Mouse (Mus musculus) CH12.LX (cell line): ENCODE measurements around the gene Add1. TPM values are rescaled to one million over a fixed set of nuclear protein-coding genes. Genes with fewer than 3 reads are reported as not detected.

Experiments
- DNase-seq: peaks from one replicate; pipeline ENCODE4 v3.0.0-alpha.2; 2013; ENCODE audit errors: extremely low read depth
- H3K27ac ChIP-seq: 2 replicates; pipeline ENCODE4 v1.5.1; 2012; ENCODE audit warnings: low read depth, mild to moderate bottlenecking, control low read depth, moderate library complexity; ENCODE audit not compliant: insufficient read depth
- H3K27me3 ChIP-seq: replicated peaks from 2 replicates; pipeline ENCODE3; 2012; ENCODE audit warnings: inconsistent platforms
- H3K36me3 ChIP-seq, 2 experiments: replicated peaks in 1 of 2; 2 replicates each; pipeline versions ENCODE3 to v1.6.1; 2012; ENCODE audit warnings: inconsistent platforms in 1 of 2, low read length in 1 of 2, mild to moderate bottlenecking in 1 of 2, mixed read lengths in 1 of 2, moderate library complexity in 1 of 2; ENCODE audit not compliant: control insufficient read depth in 1 of 2, insufficient read depth in 1 of 2
- H3K4me1 ChIP-seq, 2 experiments: 2 replicates each; pipeline ENCODE4 v1.6.1; 2012; ENCODE audit warnings: inconsistent platforms in 1 of 2, moderate library complexity in 1 of 2; ENCODE audit not compliant: insufficient read depth in 2 of 2, control insufficient read depth in 1 of 2
- H3K4me2 ChIP-seq: 2 replicates; pipeline ENCODE4 v1.6.1; 2012; ENCODE audit warnings: low read depth, mild to moderate bottlenecking, control low read depth; ENCODE audit not compliant: poor library complexity, insufficient read depth, severe bottlenecking
- H3K4me3 ChIP-seq, 3 experiments: fragments of 150-350 bp in 1 of 3; sonication (generic) in 1 of 3; replicated peaks in 1 of 3; 2 replicates each; pipeline versions ENCODE3 to v1.5.1; 2011 to 2012; ENCODE audit warnings: low read depth in 2 of 3, low read length in 2 of 3, mild to moderate bottlenecking in 2 of 3, moderate library complexity in 2 of 3, control low read depth in 1 of 3, improper control_type of control experiment in 1 of 3, inconsistent platforms in 1 of 3, mixed read lengths in 1 of 3; ENCODE audit not compliant: poor library complexity in 1 of 3
- H3K79me2 ChIP-seq: replicated peaks from 2 replicates; pipeline ENCODE4 v1.6.1; 2012; ENCODE audit warnings: mild to moderate bottlenecking, moderate library complexity; ENCODE audit not compliant: control insufficient read depth, poor library complexity, insufficient read depth, severe bottlenecking; ENCODE audit errors: extremely low read depth
- H3K9ac ChIP-seq: 2 replicates; pipeline ENCODE4 v1.6.1; 2012; ENCODE audit warnings: low read depth, mild to moderate bottlenecking, control low read depth, moderate library complexity; ENCODE audit not compliant: insufficient read depth
- H3K9me3 ChIP-seq: replicated peaks from 2 replicates; pipeline ENCODE3; 2012; ENCODE audit warnings: low read length, inconsistent platforms, mixed read lengths
- CHD1 ChIP-seq: IDR thresholded peaks from 2 replicates; pipeline ENCODE4 v1.6.1; 2012; ENCODE audit warnings: low read depth, low read length, improper control_type of control experiment, inconsistent platforms
- CHD2 ChIP-seq: IDR thresholded peaks from 2 replicates; pipeline ENCODE4 v1.6.1; 2011; ENCODE audit warnings: low read length, improper control_type of control experiment
- E2F4 ChIP-seq: IDR thresholded peaks from 2 replicates; pipeline ENCODE4 v1.6.1; 2011; ENCODE audit warnings: low read depth, low read length, improper control_type of control experiment; ENCODE audit not compliant: insufficient replicate concordance
- EP300 ChIP-seq: IDR thresholded peaks from 2 replicates; pipeline ENCODE4 v1.6.1; 2011; ENCODE audit warnings: low read length, improper control_type of control experiment
- ETS1 ChIP-seq: conservative IDR thresholded peaks from 2 replicates; pipeline ENCODE4 v1.6.1; 2012; ENCODE audit warnings: low read depth, mild to moderate bottlenecking, inconsistent platforms, low read length, improper control_type of control experiment, moderate library complexity
- GABPA ChIP-seq: IDR thresholded peaks from 2 replicates; pipeline ENCODE4 v1.6.1; 2012; ENCODE audit warnings: low read depth, low read length, improper control_type of control experiment, inconsistent platforms; ENCODE audit not compliant: insufficient replicate concordance
- HCFC1 ChIP-seq: IDR thresholded peaks from 2 replicates; pipeline ENCODE4 v1.6.1; 2012; ENCODE audit warnings: low read depth, mild to moderate bottlenecking, inconsistent platforms, low read length, improper control_type of control experiment
- JUN ChIP-seq: IDR thresholded peaks from 2 replicates; pipeline ENCODE4 v1.6.1; 2011; ENCODE audit warnings: low read depth, mild to moderate bottlenecking, low read length, improper control_type of control experiment, moderate library complexity; ENCODE audit not compliant: insufficient read depth
- JUND ChIP-seq: conservative IDR thresholded peaks from 2 replicates; pipeline ENCODE4 v1.6.1; 2011; ENCODE audit warnings: low read depth, low read length, improper control_type of control experiment
- KAT2A ChIP-seq: IDR thresholded peaks from 2 replicates; pipeline ENCODE4 v1.6.1; 2012; ENCODE audit warnings: low read length, improper control_type of control experiment, inconsistent platforms; ENCODE audit not compliant: insufficient replicate concordance
- MAX ChIP-seq: IDR thresholded peaks from 2 replicates; pipeline ENCODE4 v1.6.1; 2011; ENCODE audit warnings: low read length, improper control_type of control experiment
- MAZ ChIP-seq: IDR thresholded peaks from 2 replicates; pipeline ENCODE4 v1.6.1; 2012; ENCODE audit warnings: low read depth, mild to moderate bottlenecking, inconsistent platforms, low read length, improper control_type of control experiment, moderate library complexity
- MEF2A ChIP-seq: IDR thresholded peaks from 2 replicates; pipeline ENCODE4 v1.6.1; 2014; ENCODE audit warnings: low read depth, mild to moderate bottlenecking, inconsistent platforms, low read length, improper control_type of control experiment, borderline replicate concordance
- MYC ChIP-seq: IDR thresholded peaks from 2 replicates; pipeline ENCODE4 v1.6.1; 2011; ENCODE audit warnings: low read depth, mild to moderate bottlenecking, improper control_type of control experiment, low read length
- NELFE ChIP-seq: IDR thresholded peaks from 2 replicates; pipeline ENCODE4 v1.6.1; 2011; ENCODE audit warnings: low read depth, low read length, improper control_type of control experiment
- NRF1 ChIP-seq: IDR thresholded peaks from 2 replicates; pipeline ENCODE4 v1.6.1; 2014; ENCODE audit warnings: low read depth, mild to moderate bottlenecking, inconsistent platforms, low read length, improper control_type of control experiment, moderate library complexity
- PAX5 ChIP-seq: IDR thresholded peaks from 2 replicates; pipeline ENCODE4 v1.6.1; 2012; ENCODE audit warnings: low read length, inconsistent platforms, mixed read lengths
- POLR2A ChIP-seq: IDR thresholded peaks from 2 replicates; pipeline ENCODE4 v1.6.1; 2011; ENCODE audit warnings: low read depth, mild to moderate bottlenecking, improper control_type of control experiment, low read length
- POLR2AphosphoS2 ChIP-seq: IDR thresholded peaks from 2 replicates; pipeline ENCODE4 v1.6.1; 2011; ENCODE audit warnings: low read depth, low read length, improper control_type of control experiment
- RAD21 ChIP-seq: IDR thresholded peaks from 2 replicates; pipeline ENCODE4 v1.6.1; 2011; ENCODE audit warnings: low read depth, mild to moderate bottlenecking, low read length, improper control_type of control experiment, moderate library complexity
- SIN3A ChIP-seq: IDR thresholded peaks from 2 replicates; pipeline ENCODE4 v1.6.1; 2012; ENCODE audit warnings: low read length, improper control_type of control experiment, inconsistent platforms
- SMC3 ChIP-seq: IDR thresholded peaks from 2 replicates; pipeline ENCODE4 v1.6.1; 2011; ENCODE audit warnings: low read depth, low read length, improper control_type of control experiment
- TBP ChIP-seq: conservative IDR thresholded peaks from 2 replicates; pipeline ENCODE4 v1.6.1; 2011; ENCODE audit warnings: low read depth, low read length, improper control_type of control experiment
- UBTF ChIP-seq: IDR thresholded peaks from 2 replicates; pipeline ENCODE4 v1.6.1; 2012; ENCODE audit warnings: low read depth, mild to moderate bottlenecking, inconsistent platforms, low read length, improper control_type of control experiment, moderate library complexity
- USF1 ChIP-seq: IDR thresholded peaks from 2 replicates; pipeline ENCODE4 v1.6.1; 2014; ENCODE audit warnings: low read depth, mild to moderate bottlenecking, inconsistent platforms, low read length, improper control_type of control experiment
- USF2 ChIP-seq: conservative IDR thresholded peaks from 2 replicates; pipeline ENCODE4 v1.6.1; 2011; ENCODE audit warnings: low read depth, low read length, improper control_type of control experiment
- ZC3H11A ChIP-seq: IDR thresholded peaks from 2 replicates; pipeline ENCODE4 v1.6.1; 2012; ENCODE audit warnings: low read depth, mild to moderate bottlenecking, inconsistent platforms, low read length, improper control_type of control experiment
- ZKSCAN1 ChIP-seq: IDR thresholded peaks from 2 replicates; pipeline ENCODE4 v1.6.1; 2012; ENCODE audit warnings: low read depth, inconsistent platforms, low read length, improper control_type of control experiment, borderline replicate concordance
- ZNF384 ChIP-seq: IDR thresholded peaks from 2 replicates; pipeline ENCODE4 v1.6.1; 2012; ENCODE audit warnings: low read depth, low read length, improper control_type of control experiment, inconsistent platforms
- dilution Hi-C: fragments of 300-500 bp; cut with MboI; formaldehyde crosslinking; loops from 2 replicates; pipeline ENCODE4 v1.14.3; 2020; ENCODE audit warnings: low sequenced_read_pairs; ENCODE audit not compliant: extremely low pct_unique_long_range_greater_than_20kb, extremely low pct_ligation_motif_present
- in situ Hi-C: fragments of 300-500 bp; cut with MboI; formaldehyde crosslinking; loops from 3 replicates; pipeline ENCODE4 v1.14.3; 2019; ENCODE audit warnings: low sequenced_read_pairs, low pct_ligation_motif_present, low pct_unique_long_range_greater_than_20kb, mixed read lengths
- polyA plus RNA-seq: library from polyadenylated mRNA; unstranded; fragments of >175 nt; gene quantifications from 2 replicates; pipeline ENCODE4 v1.2.1, GENCODE M21; 2012; ENCODE audit warnings: low read depth; ENCODE audit not compliant: insufficient read length
- total RNA-seq, 2 experiments: library from RNA; depleted of rRNA; stranded (reverse); fragments of 300-350 nt in 1 of 2; fragments of >200 nt in 1 of 2; gene quantifications; 2 replicates each; pipeline ENCODE4 v1.2.3; 2012 to 2014

The Add1 gene
- total and polyA plus RNA-seq, 3 experiments: 28.1 to 46.0 (median 45.0) TPM

DNA sequence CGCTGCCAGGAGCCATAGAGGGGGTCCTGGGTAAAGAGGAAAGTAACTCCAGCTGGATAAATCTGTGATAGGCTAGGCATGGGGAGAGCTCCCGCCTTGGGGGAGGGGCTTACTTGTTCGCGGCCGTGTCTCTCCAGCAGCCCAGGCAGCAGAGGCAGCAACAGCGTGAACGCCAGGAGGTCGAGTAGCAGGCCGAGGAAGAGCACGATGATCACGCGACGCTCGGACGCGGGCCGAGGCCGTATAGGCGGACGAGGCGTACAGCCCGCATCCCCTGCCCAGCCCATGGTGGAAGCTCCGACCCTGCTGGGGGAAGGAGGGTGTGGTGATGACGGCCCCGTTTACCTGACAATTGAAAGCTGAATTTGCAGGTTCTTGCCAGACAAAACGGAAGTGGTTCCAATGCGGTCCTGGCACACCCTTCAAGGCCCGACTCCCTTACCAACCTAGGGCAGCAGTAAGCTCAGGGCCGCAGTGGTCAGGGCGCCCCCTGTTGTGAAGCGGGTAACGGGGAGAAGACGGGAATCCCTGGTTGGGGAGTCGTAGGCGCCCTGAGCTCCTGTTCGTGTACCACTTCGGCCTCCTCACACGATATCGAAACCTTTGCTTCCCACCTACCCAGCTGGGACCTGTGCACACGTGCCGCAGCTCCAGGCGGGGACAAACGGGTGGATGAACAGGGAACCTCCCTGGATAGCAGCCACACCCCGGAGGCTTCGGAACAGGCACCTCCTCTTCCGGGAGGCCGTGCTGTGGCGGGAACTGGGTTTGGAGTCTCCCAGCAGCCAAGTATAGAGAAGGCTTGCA lies 63.2 kb downstream of the Add1 start, which contains the start of gene Mfsd10 (continued):
- TF ChIP-seq NELFE: peak; percentile 74
- TF ChIP-seq JUND: no peak
- no peak for TF ChIP-seq CHD1
- TF ChIP-seq ZC3H11A: no peak
- TF ChIP-seq RAD21: peak; percentile 28
- TF ChIP-seq ZNF384: no peak
- TF ChIP-seq ZKSCAN1: no peak
- TF ChIP-seq USF2: no peak
- no peak; the same call in 1 of the 2 replicates for TF ChIP-seq NRF1
- peak; percentile 94 for TF ChIP-seq SIN3A
- peak; percentile 57 for TF ChIP-seq ETS1
- peak; percentile 55 for TF ChIP-seq HCFC1
- TF ChIP-seq CHD2: 0 out of 2 replicates have a peak, but pooled peaks have one; percentile 14
- peak; percentile 69 for TF ChIP-seq POLR2A
- no peak for TF ChIP-seq MEF2A
- peak; percentile 92; the same call in 1 of the 2 replicates for TF ChIP-seq E2F4
- peak; percentile 30; the same call in 1 of the 2 replicates for TF ChIP-seq TBP
- peak; percentile 88 for TF ChIP-seq MAX
- TF ChIP-seq UBTF: 0 out of 2 replicates have a peak, but pooled peaks have one; percentile 41

DNA sequence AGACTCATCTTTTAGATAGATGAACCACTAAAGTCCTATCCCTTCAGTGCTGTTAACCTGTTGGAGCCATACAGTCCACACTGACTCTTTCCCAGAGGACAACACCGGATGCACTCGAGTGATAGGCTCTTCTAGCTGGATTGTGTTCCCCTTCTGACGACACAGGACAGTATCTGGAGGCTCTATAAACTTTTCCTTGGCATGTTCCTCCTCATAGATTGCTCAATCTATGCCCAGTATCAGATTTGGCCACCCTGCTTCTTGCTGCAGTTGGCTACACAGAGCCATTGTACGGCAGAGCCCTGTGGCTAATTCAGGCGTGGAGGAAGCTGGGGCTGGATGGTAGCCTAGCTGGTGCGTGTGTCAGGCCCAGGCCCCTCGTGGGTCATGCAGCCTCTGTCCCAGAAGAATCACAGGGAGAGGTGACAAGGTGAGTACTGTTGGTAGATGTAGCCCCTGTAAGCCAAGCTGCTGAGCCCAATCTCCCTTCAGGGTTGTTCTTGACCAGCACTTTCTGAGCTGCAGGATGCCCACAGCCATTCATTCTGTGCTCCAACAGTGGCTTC lies 64.2 kb downstream of the Add1 start:
- H3K4me1 ChIP-seq: peaks cover 7 to 26% of the 10 kb centered on the region in 2 experiments; a peak in 3 of 4 replicates
- DNase-seq: no peak
- dilution Hi-C loops: no loop called here
- TF ChIP-seq MAZ (no peak), CHD1 (no peak), GABPA (no peak), JUN (no peak), POLR2AphosphoS2 (no peak), USF1 (no peak), SMC3 (no peak), ZC3H11A (no peak), MAX (no peak), POLR2A (no peak), JUND (no peak), MYC (no peak), PAX5 (no peak), SIN3A (no peak), USF2 (no peak), E2F4 (no peak), KAT2A (no peak), EP300 (no peak), MEF2A (no peak)
- H3K9me3 ChIP-seq: no peaks in the 10 kb centered on the region
- H3K27ac ChIP-seq: peak overlapping the region; percentile 86
- in situ Hi-C loops: loop anchor here (5.0 kb wide), 1 partner anchor 110 kb away; the partner anchor contains the start of gene Sh3bp2
- H3K4me3 ChIP-seq: no peak overlapping the region
- no peaks in the 10 kb centered on the region for H3K27me3 ChIP-seq
- no peak overlapping the region for H3K4me2 ChIP-seq
- H3K9ac ChIP-seq: peak overlapping the region; percentile 68; the same call in 1 of the 2 replicates
- H3K36me3 ChIP-seq: peaks cover 64 to 79% of the 10 kb centered on the region in 2 experiments
- H3K79me2 ChIP-seq: 0 out of 2 replicates have a peak, but pooled peaks cover 9% of the 10 kb centered on the region
